Mouse (Mus musculus): ENCODE measurements around the gene Slc2a10.
"Not testable (repeated sequence)": the region's sequence is repeated elsewhere in the genome, so short reads cannot be mapped to it uniquely, and the experiment has no call there.

Gene Slc2a10

GRCm38 (mm10) chr2:165498816-165499215 is 4.8 kb upstream of the Slc2a10 start:
- no peak for DNase-seq (ENCODE audit: low spot score)

GRCm38 (mm10) chr2:165509686-165510085 is 6.1 kb downstream of the Slc2a10 start:
- DNase-seq (ENCODE audit: low spot score) = no peak

GRCm38 (mm10) chr2:165510466-165510865 is 6.9 kb downstream of the Slc2a10 start:
- DNase-seq (ENCODE audit: low spot score) = no peak

- not testable (repeated sequence) for DNase-seq (ENCODE audit: low spot score)
Measured at GRCm38 (mm10) chr2:165510914-165511458, 7.4 kb downstream of the Slc2a10 start.

GRCm38 (mm10) chr2:165511530-165511929 is 7.9 kb downstream of the Slc2a10 start:
- DNase-seq (ENCODE audit: low spot score) = not testable (repeated sequence)

GRCm38 (mm10) chr2:165512426-165512825 is 8.8 kb downstream of the Slc2a10 start:
- DNase-seq (ENCODE audit: low spot score) = no peak

GRCm38 (mm10) chr2:165512870-165513600 is 9.4 kb downstream of the Slc2a10 start:
- no peak for DNase-seq (ENCODE audit: low spot score)

GRCm38 (mm10) chr2:165515178-165515728 is 11.7 kb downstream of the Slc2a10 start:
- DNase-seq (ENCODE audit: low spot score) = no peak

- no peak for DNase-seq (ENCODE audit: low spot score)
Measured at GRCm38 (mm10) chr2:165525609-165526008, 22.0 kb downstream of the Slc2a10 start.

- peak; percentile 70 for DNase-seq (ENCODE audit: low spot score)
Measured at GRCm38 (mm10) chr2:165529106-165529505, 25.5 kb downstream of the Slc2a10 start.

- DNase-seq (ENCODE audit: low spot score) = no peak
Measured at GRCm38 (mm10) chr2:165533789-165534188, 30.2 kb downstream of the Slc2a10 start.

GRCm38 (mm10) chr2:165540975-165541374 is 37.4 kb downstream of the Slc2a10 start:
- DNase-seq (ENCODE audit: low spot score) = no peak

GRCm38 (mm10) chr2:165542939-165543669 is 39.5 kb downstream of the Slc2a10 start:
- no peak for DNase-seq (ENCODE audit: low spot score)

- DNase-seq (ENCODE audit: low spot score) = no peak
Measured at GRCm38 (mm10) chr2:165543670-165544016, 40.1 kb downstream of the Slc2a10 start.

GRCm38 (mm10) chr2:165545687-165546086 is 42.1 kb downstream of the Slc2a10 start:
- no peak for DNase-seq (ENCODE audit: low spot score)

- DNase-seq (ENCODE audit: low spot score) = no peak
Measured at GRCm38 (mm10) chr2:165546341-165546740, 42.8 kb downstream of the Slc2a10 start.

- no peak for DNase-seq (ENCODE audit: low spot score)
Measured at GRCm38 (mm10) chr2:165547410-165547809, 43.8 kb downstream of the Slc2a10 start.

- no peak for DNase-seq (ENCODE audit: low spot score)
Measured at GRCm38 (mm10) chr2:165548627-165549026, 45.0 kb downstream of the Slc2a10 start.

- not testable (repeated sequence) for DNase-seq (ENCODE audit: low spot score)
Measured at GRCm38 (mm10) chr2:165550410-165550809, 46.8 kb downstream of the Slc2a10 start.

GRCm38 (mm10) chr2:165554066-165554465 is 50.5 kb downstream of the Slc2a10 start:
- no peak for DNase-seq (ENCODE audit: low spot score)

- no peak for DNase-seq (ENCODE audit: low spot score)
Measured at GRCm38 (mm10) chr2:165557278-165557677, 53.7 kb downstream of the Slc2a10 start.

GRCm38 (mm10) chr2:165558916-165559315 is 55.3 kb downstream of the Slc2a10 start:
- no peak for DNase-seq (ENCODE audit: low spot score)
